Mouse (Mus musculus): ENCODE measurements around the gene BC048403. TPM values are rescaled to one million over a fixed set of nuclear protein-coding genes. Genes with fewer than 3 reads are reported as not detected.

BC048403 gene
- polyA plus RNA-seq, 1 experiment from 2014 or later, result 7.0 TPM

GRCm38 (mm10) chr10:121770624-121771577, 31.2 kb downstream of the BC048403 start:
- no peak for DNase-seq (ENCODE audit: low read depth, low spot score)
- in situ Hi-C loops (cut with MboI; ENCODE audit: low pct_unique_long_range_greater_than_20kb), result no loop called here
- H3K27me3 ChIP-seq, result peaks cover 3% of the 10 kb centered on the region
- no peak for ATAC-seq
- ChIA-PET CTCF (interaction anchor here (0.9 to 2.3 kb wide), 5 partner anchors 16 to 281 kb away, joined by 3 to 7 read pairs (median 4); no protein-coding TSS in a partner anchor), POLR2A (interaction anchor here (0.7 kb wide), 1 partner anchor 30 kb away, joined by 3 read pairs; no protein-coding TSS in a partner anchor)
- peak; percentile 63 for TF ChIP-seq CTCF (IDR thresholded peaks at IDR 0.05)

GRCm38 (mm10) chr10:121773813-121774212, 34.1 kb downstream of the BC048403 start:
- POLR2A ChIA-PET, result no interaction called here

GRCm38 (mm10) chr10:121775990-121776389, 36.3 kb downstream of the BC048403 start:
- ATAC-seq (no peak), DNase-seq (ENCODE audit: low read depth, low spot score) (no peak)
- no peak for TF ChIP-seq CTCF (IDR thresholded peaks at IDR 0.05)
- H3K27me3 ChIP-seq, result no peaks in the 10 kb centered on the region
- in situ Hi-C loops (cut with MboI; ENCODE audit: low pct_unique_long_range_greater_than_20kb), result no loop called here
- POLR2A ChIA-PET, result no interaction called here
- CTCF ChIA-PET, result no interaction called here

More at GRCm38 (mm10) chr10:121773813-121774212, 34.1 kb downstream of the BC048403 start:
- in situ Hi-C loops (cut with MboI; ENCODE audit: low pct_unique_long_range_greater_than_20kb), result no loop called here
- ATAC-seq (no peak), DNase-seq (ENCODE audit: low read depth, low spot score) (no peak)
- no peaks in the 10 kb centered on the region for H3K27me3 ChIP-seq
- CTCF ChIA-PET, result no interaction called here
- no peak for TF ChIP-seq CTCF (IDR thresholded peaks at IDR 0.05)

- TF ChIP-seq CTCF (IDR thresholded peaks at IDR 0.05), result no peak
- DNase-seq (ENCODE audit: low read depth, low spot score), result no peak
- no peaks in the 10 kb centered on the region for H3K27me3 ChIP-seq
- ChIA-PET POLR2A (no interaction called here), CTCF (no interaction called here)
- no peak for ATAC-seq
- in situ Hi-C loops (cut with MboI; ENCODE audit: low pct_unique_long_range_greater_than_20kb), result no loop called here
Observed at GRCm38 (mm10) chr10:121781159-121781558, 41.4 kb downstream of the BC048403 start.

- TF ChIP-seq CTCF (IDR thresholded peaks at IDR 0.05), result no peak
- CTCF ChIA-PET, result no interaction called here
- ATAC-seq (no peak), DNase-seq (ENCODE audit: low read depth, low spot score) (no peak)
- POLR2A ChIA-PET, result no interaction called here
- H3K27me3 ChIP-seq, result no peaks in the 10 kb centered on the region
- in situ Hi-C loops (cut with MboI; ENCODE audit: low pct_unique_long_range_greater_than_20kb), result no loop called here
Observed at GRCm38 (mm10) chr10:121788536-121788935, 48.8 kb downstream of the BC048403 start.

- no peaks in the 10 kb centered on the region for H3K27me3 ChIP-seq
- in situ Hi-C loops (cut with MboI; ENCODE audit: low pct_unique_long_range_greater_than_20kb), result no loop called here
- no peak for TF ChIP-seq CTCF (IDR thresholded peaks at IDR 0.05)
- DNase-seq (ENCODE audit: low read depth, low spot score) (no peak), ATAC-seq (no peak)
- ChIA-PET CTCF (interaction anchor here (2.0 kb wide), 1 partner anchor 16 kb away, joined by 4 read pairs; no protein-coding TSS in a partner anchor), POLR2A (interaction anchor here (1.0 kb wide), 1 partner anchor 31 kb away, joined by 4 read pairs; no protein-coding TSS in a partner anchor)
Observed at GRCm38 (mm10) chr10:121790078-121790477, 50.3 kb downstream of the BC048403 start.

- POLR2A ChIA-PET, result no interaction called here
- no peaks in the 10 kb centered on the region for H3K27me3 ChIP-seq
- TF ChIP-seq CTCF (IDR thresholded peaks at IDR 0.05), result no peak
- CTCF ChIA-PET, result interaction anchor here (2.0 kb wide), 1 partner anchor 23 kb away, joined by 4 read pairs; no protein-coding TSS in a partner anchor
- ATAC-seq, result no peak
- in situ Hi-C loops (cut with MboI; ENCODE audit: low pct_unique_long_range_greater_than_20kb), result no loop called here
- no peak for DNase-seq (ENCODE audit: low read depth, low spot score)
Observed at GRCm38 (mm10) chr10:121792661-121793060, 52.9 kb downstream of the BC048403 start.

GRCm38 (mm10) chr10:121794486-121794885, 54.7 kb downstream of the BC048403 start:
- POLR2A ChIA-PET, result no interaction called here
- ATAC-seq, result no peak
- CTCF ChIA-PET, result no interaction called here
- in situ Hi-C loops (cut with MboI; ENCODE audit: low pct_unique_long_range_greater_than_20kb), result no loop called here
- DNase-seq (ENCODE audit: low read depth, low spot score), result no peak
- TF ChIP-seq CTCF (IDR thresholded peaks at IDR 0.05), result no peak
- H3K27me3 ChIP-seq, result no peaks in the 10 kb centered on the region

GRCm38 (mm10) chr10:121796027-121796802, 56.5 kb downstream of the BC048403 start:
- in situ Hi-C loops (cut with MboI; ENCODE audit: low pct_unique_long_range_greater_than_20kb), result no loop called here
- DNase-seq (ENCODE audit: low read depth, low spot score) (no peak), ATAC-seq (no peak)
- ChIA-PET POLR2A (no interaction called here), CTCF (no interaction called here)
- no peak for TF ChIP-seq CTCF (IDR thresholded peaks at IDR 0.05)
- H3K27me3 ChIP-seq, result no peaks in the 10 kb centered on the region

GRCm38 (mm10) chr10:121800041-121800440, 60.3 kb downstream of the BC048403 start:
- ATAC-seq, result no peak
- TF ChIP-seq CTCF (IDR thresholded peaks at IDR 0.05), result no peak
- no peaks in the 10 kb centered on the region for H3K27me3 ChIP-seq
- CTCF ChIA-PET, result no interaction called here
- DNase-seq (ENCODE audit: low read depth, low spot score), result no peak
- in situ Hi-C loops (cut with MboI; ENCODE audit: low pct_unique_long_range_greater_than_20kb), result no loop called here
- POLR2A ChIA-PET, result no interaction called here

Other genes with a start within 250 kb of the BC048403 start
- gene Tbk1, start 153.2 kb upstream of the BC048403 start, polyA plus RNA-seq (2021), result 43.5 TPM
- gene Xpot, start 113.6 kb upstream of the BC048403 start, polyA plus RNA-seq (2021), result 67.3 TPM
- gene D930020B18Rik, start 98.3 kb upstream of the BC048403 start, polyA plus RNA-seq (2021), result not detected